Comparison of ENCODE assay signal across 10 mouse cellular contexts in genomic region chr5:72984091-72984490, GRCm38 (mm10). TPM values are rescaled to one million over a fixed set of nuclear protein-coding genes. Genes with fewer than 3 reads are reported as not detected.
DNase-seq lines count a peak whose midpoint lies in the region; ATAC-seq lines count a peak whose summit lies in the region.
"Had no signal": no experiment of that assay in that cellular context is flagged by ENCODE, and none has a peak within 500 bp of the region (broad histone marks: within the 10 kb centered on the region; RNA-seq: fewer than 3 reads in every experiment).

No protein-coding gene starts in this region.

- H3K4me2 ChIP-seq in midbrain, embryonic 16.5 days (ENCODE audit: low read length): no peak overlapping the region
- H3K4me2 ChIP-seq: limb, embryonic 13.5 days had no signal

- no peaks in the 10 kb centered on the region for H3K4me1 ChIP-seq in midbrain, embryonic 16.5 days (ENCODE audit: control insufficient read depth, insufficient read depth, low read length)
- H3K4me1 ChIP-seq in midbrain, embryonic 10.5 days: no peaks in the 10 kb centered on the region

- 0 out of 2 replicates have a peak, but pooled peaks have one; percentile 18 for ATAC-seq in midbrain, embryonic 16.5 days
- no peak for ATAC-seq in erythroid progenitor cell, adult 5-6 weeks (replicated peaks; ENCODE audit: low FRiP score, poor library complexity, severe bottlenecking)

- WGBS in midbrain, embryonic 16.5 days: 13% methylated on average over 2 of the region's 2 CpGs
- 10% methylated on average over 2 of the region's 2 CpGs for WGBS in midbrain, embryonic 10.5 days

- no peaks in the 10 kb centered on the region for H3K27me3 ChIP-seq in midbrain, embryonic 16.5 days (ENCODE audit: control insufficient read depth, insufficient read depth, low read depth, low read length)
- H3K27me3 ChIP-seq in midbrain, embryonic 10.5 days (ENCODE audit: low read depth, poor library complexity, severe bottlenecking): no peaks in the 10 kb centered on the region
- H3K27me3 ChIP-seq: limb, embryonic 13.5 days had no signal

- H3K36me3 ChIP-seq in midbrain, embryonic 16.5 days (ENCODE audit: control insufficient read depth, insufficient read depth, low read length): peaks cover 7% of the 10 kb centered on the region
- H3K36me3 ChIP-seq in midbrain, embryonic 10.5 days: peaks cover 17% of the 10 kb centered on the region

- intact Hi-C loops in heart, postnatal 25 days (cut with DNase I): loop anchor here (1.0 to 2.0 kb wide), 2 partner anchors 87 to 399 kb away; no protein-coding TSS in a partner anchor

- H3K27ac ChIP-seq in midbrain, embryonic 16.5 days (ENCODE audit: low read length): no peak overlapping the region
- no peak overlapping the region for H3K27ac ChIP-seq in midbrain, embryonic 10.5 days (replicated peaks)
- H3K27ac ChIP-seq: limb, embryonic 13.5 days had no signal

- no peaks in the 10 kb centered on the region for H3K9me3 ChIP-seq in midbrain, embryonic 16.5 days (replicated peaks; ENCODE audit: control insufficient read depth, low read length, poor library complexity, severe bottlenecking)
- no peaks in the 10 kb centered on the region for H3K9me3 ChIP-seq in midbrain, embryonic 10.5 days (replicated peaks)
- H3K9me3 ChIP-seq: limb, embryonic 13.5 days had no signal

- H3K9ac ChIP-seq in midbrain, embryonic 16.5 days (ENCODE audit: low read depth, low read length): no peak overlapping the region
- H3K9ac ChIP-seq: limb, embryonic 13.5 days had no signal

- DNase-seq in heart, adult 8-10 months (ENCODE audit: low spot score): peak; percentile 44
- no peak for DNase-seq in heart, postnatal 25 days (ENCODE audit: low spot score)
- DNase-seq in midbrain, embryonic 10.5 days (ENCODE audit: low spot score): no peak
- peak; percentile 74 for DNase-seq in adipocyte (ENCODE audit: low spot score)
- peak; percentile 31 for DNase-seq in hindlimb bud, embryonic 11.5 days (ENCODE audit: extremely low spot score, low read depth, low spot score)
- no peak for DNase-seq in spleen, adult 12 weeks (ENCODE audit: low spot score)

- H3K4me3 ChIP-seq in midbrain, embryonic 16.5 days (ENCODE audit: low read depth, low read length): no peak overlapping the region
- no peak overlapping the region for H3K4me3 ChIP-seq in midbrain, embryonic 10.5 days
- H3K4me3 ChIP-seq: limb, embryonic 13.5 days had no signal

RNA-seq across cellular contexts. Expression of gene Gm10135, which starts 9.6 kb away (rescaled TPM):
- total RNA-seq in heart, adult 8-10 months (2022): not detected
- total RNA-seq in heart, postnatal 25 days (2021): not detected
- polyA plus RNA-seq in midbrain, embryonic 16.5 days (2015; fragmentation: Nextera tagmentation; extraction: Ambion mirVana): not detected in 2 replicates
- not detected in 2 replicates for polyA plus RNA-seq in midbrain, embryonic 10.5 days (2016; fragmentation: Nextera tagmentation; extraction: Ambion mirVana)
- not detected in 2 replicates for total RNA-seq in erythroid progenitor cell, adult 5-6 weeks (2015; ENCODE audit: low replicate concordance)
- not detected in 2 replicates for total RNA-seq in erythroid progenitor cell, adult 5-6 weeks (2017; ENCODE audit: low replicate concordance)
- polyA plus RNA-seq: limb, embryonic 13.5 days; stomach, embryonic 16.5 days had no signal

RNA-seq across cellular contexts. Expression of gene Slc10a4, which starts 22.6 kb away (rescaled TPM):
- under 1 TPM in 1 of 4 experiments, not detected in 3; 0.11 TPM for total RNA-seq in heart, adult 8-10 months (2022)
- total RNA-seq in heart, postnatal 25 days (2021): not detected
- 25.3 and 28.9 TPM in 2 replicates for polyA plus RNA-seq in midbrain, embryonic 16.5 days (2015; fragmentation: Nextera tagmentation; extraction: Ambion mirVana)
- polyA plus RNA-seq in midbrain, embryonic 10.5 days (2016; fragmentation: Nextera tagmentation; extraction: Ambion mirVana): 1.9 and 6.6 TPM in 2 replicates
- total RNA-seq in erythroid progenitor cell, adult 5-6 weeks (2015; ENCODE audit: low replicate concordance): not detected in 2 replicates
- not detected in 2 replicates for total RNA-seq in erythroid progenitor cell, adult 5-6 weeks (2017; ENCODE audit: low replicate concordance)

Comparison
In these comparisons a context has a peak if more than half of its experiments do, and no peak if none do; other contexts are left out.
1. DNase-seq: peak in heart, adult 8-10 months (single experiment), adipocyte (single experiment) and hindlimb bud, embryonic 11.5 days (single experiment); none in heart, postnatal 25 days (single experiment), midbrain, embryonic 10.5 days (single experiment) and spleen, adult 12 weeks (single experiment).